Mouse (Mus musculus) intestine, postnatal 0 days (tissue): ENCODE results near the gene Lamc1. TPM values are rescaled to one million over a fixed set of nuclear protein-coding genes. Genes with fewer than 3 reads are reported as not detected.

ENCODE experiments used
- ATAC-seq: fragments of 200-750 bp; cut with Nextera tagmentation; 2 replicates; pipeline ENCODE4 v1.8.0; 2017; ENCODE audit warnings: mild to moderate bottlenecking, moderate TSS enrichment, moderate library complexity
- H3K27ac ChIP-seq: fragments of 300-500 bp; sonication (generic); 2 replicates; pipeline ENCODE4 v1.5.1; 2014; ENCODE audit warnings: mild to moderate bottlenecking, low read depth, low read length, moderate library complexity
- H3K27me3 ChIP-seq: fragments of 300-500 bp; sonication (generic); replicated peaks from 2 replicates; pipeline ENCODE4 v1.6.1; 2014; ENCODE audit warnings: low read length, mixed read lengths; ENCODE audit not compliant: control insufficient read depth, insufficient read depth
- H3K36me3 ChIP-seq: fragments of 300-500 bp; sonication (generic); 2 replicates; pipeline ENCODE4 v1.6.1; 2014; ENCODE audit warnings: mild to moderate bottlenecking, moderate library complexity; ENCODE audit not compliant: control insufficient read depth, insufficient read depth
- H3K4me1 ChIP-seq: fragments of 300-500 bp; sonication (generic); replicated peaks from 2 replicates; pipeline ENCODE4 v1.6.1; 2014; ENCODE audit warnings: antibody characterized with exemption, low read length, mixed read lengths; ENCODE audit not compliant: control insufficient read depth, insufficient read depth
- H3K4me2 ChIP-seq: fragments of 300-500 bp; sonication (generic); replicated peaks from 2 replicates; pipeline ENCODE4 v1.6.1; 2014; ENCODE audit warnings: low read depth, mild to moderate bottlenecking, moderate library complexity
- H3K4me3 ChIP-seq: fragments of 300-500 bp; sonication (generic); 2 replicates; pipeline ENCODE4 v1.5.1; 2014; ENCODE audit warnings: low read depth, low read length
- H3K9ac ChIP-seq: fragments of 300-500 bp; sonication (generic); 2 replicates; pipeline ENCODE4 v1.6.1; 2014; ENCODE audit warnings: mild to moderate bottlenecking, low read depth, low read length
- H3K9me3 ChIP-seq: fragments of 300-500 bp; sonication (generic); 2 replicates; pipeline ENCODE4 v1.6.1; 2016; ENCODE audit warnings: mixed run types; ENCODE audit not compliant: control insufficient read depth
- CTCF ChIP-seq: sonication (generic); IDR thresholded peaks from 2 replicates; pipeline ENCODE4 v1.5.1; 2016; ENCODE audit warnings: low read depth, mild to moderate bottlenecking, control low read depth, antibody characterized with exemption, moderate library complexity
- WGBS: fragments of 180-500 bp; shearing (Covaris S2); extraction: QIAGEN DNeasy Blood & Tissue Kit; methylation state at CpG from one replicate; pipeline ENCODE4 v1.1.7; 2014; 5-methylcytosine and 5-hydroxymethylcytosine counted together
- polyA plus RNA-seq: library from polyadenylated mRNA; unstranded; fragments of >200 nt; fragmentation: Nextera tagmentation; extraction: Ambion mirVana; gene quantifications from 2 replicates; pipeline ENCODE4 v1.2.1, GENCODE M21; 2015

Gene Lamc1
- polyA plus RNA-seq, 1 experiment from 2014 or later = 39.2 TPM

DNA sequence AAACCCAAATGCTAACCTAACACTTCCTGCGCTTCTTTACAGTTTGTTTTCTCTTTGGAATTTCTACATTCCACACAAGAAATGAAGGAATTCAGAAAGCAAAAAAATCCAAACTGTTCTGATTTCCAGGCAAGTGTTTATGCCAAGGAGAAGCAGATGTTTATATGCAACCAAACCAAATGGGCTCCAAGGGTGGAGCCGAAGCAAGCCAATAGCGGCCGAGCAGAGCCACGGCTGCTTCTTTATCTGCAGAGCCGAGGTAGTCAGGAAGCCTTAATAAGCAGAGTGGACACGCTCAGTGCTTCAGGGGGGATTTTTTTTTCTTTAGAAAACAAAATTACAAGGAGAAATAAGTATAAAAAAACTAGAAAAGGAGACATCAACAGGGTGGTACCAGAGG is 91.2 kb downstream of the Lamc1 start:
- H3K36me3 ChIP-seq = peaks cover 76% of the 10 kb centered on the region
- H3K4me2 ChIP-seq = no peak overlapping the region
- no peaks in the 10 kb centered on the region for H3K9me3 ChIP-seq
- 59% methylated on average over 7 of the region's 7 CpGs for WGBS
- H3K4me3 ChIP-seq = no peak overlapping the region
- H3K27me3 ChIP-seq = no peaks in the 10 kb centered on the region
- no peak overlapping the region for H3K9ac ChIP-seq
- TF ChIP-seq CTCF = no peak
- no peaks in the 10 kb centered on the region for H3K4me1 ChIP-seq
- H3K27ac ChIP-seq = no peak overlapping the region
- ATAC-seq = no peak

DNA sequence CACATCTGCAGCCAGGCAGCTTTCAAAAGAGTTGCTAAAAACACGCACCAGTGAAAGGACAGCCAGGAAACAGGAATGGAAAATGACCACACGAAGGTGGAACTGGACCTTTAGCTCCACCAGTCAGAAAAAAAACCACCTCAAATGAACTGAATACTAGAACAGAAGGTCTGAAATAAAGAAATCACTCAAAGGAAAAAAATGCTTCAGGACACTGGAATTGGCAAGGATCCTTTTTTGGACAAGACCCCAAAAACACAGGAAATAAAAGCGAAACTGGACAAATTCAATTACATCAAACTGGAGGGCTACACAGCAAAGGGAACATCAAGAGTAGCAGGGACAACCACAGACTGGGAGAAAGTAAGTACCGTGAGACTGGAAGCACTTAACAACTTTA is 97.0 kb downstream of the Lamc1 start:
- H3K27ac ChIP-seq = no peak overlapping the region
- WGBS = 65% methylated on average over 4 of the region's 4 CpGs
- peaks cover 47% of the 10 kb centered on the region for H3K36me3 ChIP-seq
- H3K4me2 ChIP-seq = no peak overlapping the region
- no peak overlapping the region for H3K4me3 ChIP-seq
- H3K27me3 ChIP-seq = no peaks in the 10 kb centered on the region
- no peaks in the 10 kb centered on the region for H3K4me1 ChIP-seq
- H3K9ac ChIP-seq = no peak overlapping the region
- no peaks in the 10 kb centered on the region for H3K9me3 ChIP-seq
- TF ChIP-seq CTCF = no peak
- no peak for ATAC-seq

DNA sequence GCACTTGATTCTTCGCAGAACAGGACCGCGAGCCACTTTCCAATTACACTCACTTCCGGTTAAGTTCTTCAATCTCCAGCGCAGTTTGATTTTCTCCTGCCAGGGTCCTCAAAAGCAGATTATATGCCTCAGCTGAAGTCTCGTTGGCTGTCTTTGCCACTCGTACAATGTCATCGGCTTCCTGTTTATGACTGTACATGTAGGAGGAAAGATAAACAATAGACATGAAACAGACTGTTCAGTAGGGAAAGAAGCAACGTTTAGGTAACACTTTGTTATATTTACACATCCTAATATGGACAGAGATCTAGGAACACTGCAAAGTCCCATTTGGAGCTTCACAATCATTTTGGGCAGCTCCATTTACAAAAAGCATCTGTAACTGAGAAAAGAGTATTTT is 100.9 kb downstream of the Lamc1 start:
- H3K27ac ChIP-seq = no peak overlapping the region; the same call in 1 of the 2 replicates
- no peak overlapping the region for H3K4me3 ChIP-seq
- TF ChIP-seq CTCF = no peak
- peaks cover 62% of the 10 kb centered on the region for H3K36me3 ChIP-seq
- H3K27me3 ChIP-seq = no peaks in the 10 kb centered on the region
- H3K9me3 ChIP-seq = no peaks in the 10 kb centered on the region
- no peak overlapping the region for H3K9ac ChIP-seq
- H3K4me1 ChIP-seq = no peaks in the 10 kb centered on the region
- WGBS = 76% methylated on average over 9 of the region's 9 CpGs
- H3K4me2 ChIP-seq = no peak overlapping the region
- ATAC-seq = no peak

DNA sequence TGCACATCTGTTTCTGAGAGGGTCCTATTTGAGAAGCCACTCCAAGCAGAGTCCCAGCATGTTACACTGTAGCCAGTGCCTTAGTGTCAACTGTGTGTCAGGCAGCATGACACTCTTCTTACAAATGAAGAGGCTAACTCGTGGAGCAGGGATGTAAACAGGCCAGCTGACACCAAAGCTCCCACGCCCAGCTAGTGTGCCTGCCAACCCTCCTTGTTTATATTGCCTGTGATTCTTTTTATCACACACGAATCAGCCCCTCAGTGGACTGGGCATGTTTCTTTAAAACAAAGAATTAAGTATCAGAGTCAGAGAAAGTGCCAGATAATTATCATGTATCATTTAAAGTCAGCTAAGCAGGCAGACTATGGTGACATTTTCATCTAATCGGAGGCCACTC is 104.7 kb downstream of the Lamc1 start:
- TF ChIP-seq CTCF = no peak
- Histone ChIP-seq H3K27me3 (no peaks in the 10 kb centered on the region), H3K9me3 (no peaks in the 10 kb centered on the region), H3K4me3 (no peak overlapping the region), H3K4me1 (no peaks in the 10 kb centered on the region), H3K4me2 (no peak overlapping the region), H3K27ac (no peak overlapping the region), H3K9ac (no peak overlapping the region), H3K36me3 (peaks cover 67% of the 10 kb centered on the region)
- 57% methylated on average over 4 of the region's 4 CpGs for WGBS
- ATAC-seq = no peak

DNA sequence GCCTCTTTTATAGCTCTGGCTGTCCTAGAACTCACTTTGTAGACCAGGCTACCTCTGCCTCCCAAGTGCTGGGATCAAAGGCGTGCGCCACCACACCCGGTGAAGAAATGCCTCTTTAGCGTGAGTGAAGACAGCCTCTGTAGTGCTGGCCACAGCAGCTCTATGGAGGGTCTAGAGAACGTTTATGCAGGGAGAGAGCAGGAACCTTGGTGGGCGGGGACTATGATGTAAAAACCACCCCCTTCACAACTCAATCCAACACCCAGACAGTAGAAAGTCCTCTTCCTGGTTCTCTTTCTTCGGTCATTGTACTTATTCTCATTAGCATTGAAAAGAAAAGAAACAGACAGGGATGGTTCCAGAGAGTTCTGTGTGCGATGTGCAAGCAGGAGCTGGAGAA is 105.5 kb downstream of the Lamc1 start:
- TF ChIP-seq CTCF = no peak
- 82% methylated on average over 8 of the region's 8 CpGs for WGBS
- H3K9ac ChIP-seq = no peak overlapping the region
- peaks cover 66% of the 10 kb centered on the region for H3K36me3 ChIP-seq
- no peaks in the 10 kb centered on the region for H3K4me1 ChIP-seq
- H3K4me3 ChIP-seq = no peak overlapping the region
- no peak overlapping the region for H3K27ac ChIP-seq
- H3K27me3 ChIP-seq = no peaks in the 10 kb centered on the region
- no peak for ATAC-seq
- H3K9me3 ChIP-seq = no peaks in the 10 kb centered on the region
- no peak overlapping the region for H3K4me2 ChIP-seq

DNA sequence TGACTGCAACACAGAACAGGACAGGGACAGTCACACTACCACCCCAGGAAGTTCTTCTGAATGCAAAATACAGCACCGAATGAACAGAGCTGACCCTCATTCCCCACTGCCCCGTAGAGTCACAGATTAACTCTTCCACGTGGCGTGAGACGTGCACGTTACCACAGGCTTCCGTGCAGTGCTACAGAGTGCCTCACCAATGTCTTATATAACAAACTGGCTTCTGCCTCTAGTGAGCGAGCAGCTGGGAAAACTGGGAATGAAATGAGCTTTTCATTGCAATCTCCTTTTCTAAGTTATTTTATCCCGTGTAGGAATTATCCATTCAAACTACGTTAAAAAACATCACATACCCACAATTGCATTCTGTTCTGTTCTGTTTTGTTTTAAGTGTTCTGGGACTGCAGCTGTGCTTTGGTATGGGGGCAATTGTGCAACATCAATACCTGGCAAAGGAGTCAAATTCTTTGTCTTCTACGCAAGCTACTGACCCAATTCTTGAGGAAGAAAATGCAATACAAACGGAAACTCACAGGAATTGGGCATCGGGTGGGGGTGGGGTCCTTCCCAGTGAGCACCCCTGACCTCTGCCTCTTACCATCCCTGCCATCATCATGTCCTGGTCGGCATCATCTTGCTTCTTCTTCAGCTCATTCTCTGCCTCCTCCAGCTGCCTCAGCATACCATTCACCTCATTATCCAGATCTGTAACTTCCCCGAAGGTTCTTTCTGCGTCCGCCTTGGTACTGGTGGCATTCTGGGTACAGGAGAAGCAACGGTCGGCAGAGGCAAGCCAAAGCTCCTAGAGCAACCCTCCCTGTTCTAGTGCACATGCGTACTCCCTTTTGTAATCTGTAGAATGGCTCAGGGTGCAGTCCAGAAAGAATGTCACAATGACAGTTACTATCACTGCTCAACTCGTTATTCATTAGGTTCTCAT is 106.5 kb downstream of the Lamc1 start:
- WGBS = 93% methylated on average over 21 of the region's 21 CpGs
- Histone ChIP-seq H3K36me3 (peaks cover 71% of the 10 kb centered on the region), H3K4me2 (no peak overlapping the region), H3K9me3 (no peaks in the 10 kb centered on the region), H3K4me3 (no peak overlapping the region), H3K27me3 (no peaks in the 10 kb centered on the region), H3K27ac (no peak overlapping the region), H3K4me1 (no peaks in the 10 kb centered on the region), H3K9ac (no peak overlapping the region)
- ATAC-seq = no peak
- no peak for TF ChIP-seq CTCF
